In genomic region chr7:141167901-141168517, GRCm38 (mm10) we compare ENCODE assay signal across 1 mouse cellular context.
TF ChIP-seq lines count a peak whose summit lies in the region.

No protein-coding gene starts in this region.

TF ChIP-seq in MEL, 35 proteins besides CTCF, POLR2A, EP300 and RAD21:
- no peak for TF ChIP-seq TBP (IDR thresholded peaks at IDR 0.05; ENCODE audit: low read depth, low read length)
- no peak for TF ChIP-seq ETS1 (IDR thresholded peaks at IDR 0.05; ENCODE audit: low read depth, low read length)
- no peak for TF ChIP-seq GABPA (IDR thresholded peaks at IDR 0.05; ENCODE audit: low read depth, low read length)
- no peak for TF ChIP-seq BHLHE40 (IDR thresholded peaks at IDR 0.05; ENCODE audit: borderline replicate concordance, low read depth, low read length)
- TF ChIP-seq HCFC1 (IDR thresholded peaks at IDR 0.05; ENCODE audit: low read depth, low read length) = no peak
- no peak for TF ChIP-seq GATA1 (IDR thresholded peaks at IDR 0.05; ENCODE audit: low read depth, low read length)
- TF ChIP-seq RCOR1 (IDR thresholded peaks at IDR 0.05; ENCODE audit: low read depth, low read length) = no peak
- TF ChIP-seq MXI1 (IDR thresholded peaks at IDR 0.05; ENCODE audit: low read depth, low read length) = no peak
- TF ChIP-seq SMC3 (IDR thresholded peaks at IDR 0.05; ENCODE audit: low read depth, low read length) = no peak
- no peak; the same call in 1 of the 2 replicates for TF ChIP-seq MYC (IDR thresholded peaks at IDR 0.05; ENCODE audit: low read depth, low read length)
- TF ChIP-seq TAL1 (IDR thresholded peaks at IDR 0.05; ENCODE audit: low read length) = no peak
- no peak for TF ChIP-seq POLR2AphosphoS5 (IDR thresholded peaks at IDR 0.05; ENCODE audit: borderline replicate concordance, low read depth, low read length)
- TF ChIP-seq POLR2AphosphoS2 (IDR thresholded peaks at IDR 0.05; ENCODE audit: low read length) = no peak
- TF ChIP-seq USF2 (IDR thresholded peaks at IDR 0.05; ENCODE audit: borderline replicate concordance in 1 of 2, insufficient read depth in 1 of 2, low read depth in 1 of 2, low read length in 2 of 2) = no peak
- no peak for TF ChIP-seq NELFE (IDR thresholded peaks at IDR 0.05; ENCODE audit: low read depth, low read length)
- TF ChIP-seq ZC3H11A (IDR thresholded peaks at IDR 0.05; ENCODE audit: low read depth, low read length) = no peak
- no peak for TF ChIP-seq NRF1 (IDR thresholded peaks at IDR 0.05; ENCODE audit: insufficient read depth, low read depth, low read length, poor library complexity, severe bottlenecking)
TF ChIP-seq in MEL: peak in this region for 0.
